Mouse (Mus musculus): ENCODE measurements around the gene Ppp1cc. TPM values are rescaled to one million over a fixed set of nuclear protein-coding genes. Genes with fewer than 3 reads are reported as not detected.

Gene Ppp1cc
- polyA plus RNA-seq, 1 experiment from 2014 or later, result 238 TPM

DNA sequence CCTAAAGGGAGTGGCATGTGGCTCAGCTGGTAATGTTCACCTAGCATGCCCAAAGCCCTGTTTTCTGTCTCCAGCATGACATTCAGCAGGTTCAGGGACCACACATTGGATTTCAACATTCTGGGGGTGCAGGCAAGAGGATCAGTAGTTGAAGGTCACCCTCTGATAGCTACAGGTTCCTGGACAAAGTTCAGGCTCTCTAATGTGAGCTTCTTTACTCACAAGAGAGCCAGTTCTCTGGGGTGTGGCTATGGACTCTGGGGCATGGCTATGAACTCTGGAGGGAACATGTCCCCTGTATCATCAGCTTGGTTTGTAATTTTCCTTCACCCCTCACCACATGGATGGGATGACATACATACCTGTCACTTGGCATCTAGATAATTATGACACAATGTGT, 2.5 kb upstream of the Ppp1cc start:
- no peak for ATAC-seq (ENCODE audit: low FRiP score, low TSS enrichment)

DNA sequence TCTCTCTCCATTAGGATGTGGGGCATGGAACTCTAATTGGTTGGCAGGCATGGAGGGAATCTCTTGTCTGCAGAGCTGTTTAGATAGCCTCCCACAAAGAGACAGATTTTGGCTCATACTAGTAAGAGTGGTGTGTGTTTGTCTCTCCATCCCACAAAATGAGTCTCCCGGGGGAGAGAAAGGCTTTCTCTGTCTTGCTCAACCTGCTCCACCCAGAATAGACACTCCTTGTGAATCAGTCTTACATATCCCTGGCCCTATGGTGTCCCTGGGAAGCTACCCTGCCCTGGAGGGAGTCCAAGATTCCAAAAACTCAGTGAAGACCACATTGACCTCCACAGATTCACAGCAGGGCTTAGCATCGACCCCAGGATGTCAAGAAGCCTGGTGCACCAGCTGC, 1.6 kb upstream of the Ppp1cc start:
- Histone ChIP-seq H3K36me3 (ENCODE audit: control insufficient read depth, insufficient read depth, low read length) (peaks cover 3% of the 10 kb centered on the region; the same call in 1 of the 2 replicates), H3K4me1 (ENCODE audit: control insufficient read depth, insufficient read depth, low read length) (peaks cover 23% of the 10 kb centered on the region), H3K4me3 (replicated peaks; ENCODE audit: low read depth, low read length) (no peak overlapping the region), H3K27ac (replicated peaks; ENCODE audit: low read depth, low read length) (no peak overlapping the region), H3K27me3 (ENCODE audit: control insufficient read depth, insufficient read depth, low read length) (no peaks in the 10 kb centered on the region), H3K9ac (replicated peaks; ENCODE audit: low read length) (no peak overlapping the region), H3K4me2 (ENCODE audit: low read length) (no peak overlapping the region), H3K9me3 (ENCODE audit: control insufficient read depth, low read length) (no peaks in the 10 kb centered on the region)
- WGBS, result 84% methylated on average over 2 of the region's 2 CpGs
- DNase-seq (no peak), ATAC-seq (ENCODE audit: low FRiP score, low TSS enrichment) (no peak)

More for the DNA sequence above, 2.5 kb upstream of the Ppp1cc start:
- no peak overlapping the region for H3K4me3 ChIP-seq (replicated peaks; ENCODE audit: low read depth, low read length)
- H3K4me1 ChIP-seq (ENCODE audit: control insufficient read depth, insufficient read depth, low read length), result peaks cover 15% of the 10 kb centered on the region
- no peaks in the 10 kb centered on the region for H3K27me3 ChIP-seq (ENCODE audit: control insufficient read depth, insufficient read depth, low read length)
- H3K9ac ChIP-seq (replicated peaks; ENCODE audit: low read length), result no peak overlapping the region
- no peaks in the 10 kb centered on the region for H3K36me3 ChIP-seq (ENCODE audit: control insufficient read depth, insufficient read depth, low read length)
- no peak overlapping the region for H3K27ac ChIP-seq (replicated peaks; ENCODE audit: low read depth, low read length)
- no peak for DNase-seq
- no peaks in the 10 kb centered on the region for H3K9me3 ChIP-seq (ENCODE audit: control insufficient read depth, low read length)
- H3K4me2 ChIP-seq (ENCODE audit: low read length), result no peak overlapping the region

DNA sequence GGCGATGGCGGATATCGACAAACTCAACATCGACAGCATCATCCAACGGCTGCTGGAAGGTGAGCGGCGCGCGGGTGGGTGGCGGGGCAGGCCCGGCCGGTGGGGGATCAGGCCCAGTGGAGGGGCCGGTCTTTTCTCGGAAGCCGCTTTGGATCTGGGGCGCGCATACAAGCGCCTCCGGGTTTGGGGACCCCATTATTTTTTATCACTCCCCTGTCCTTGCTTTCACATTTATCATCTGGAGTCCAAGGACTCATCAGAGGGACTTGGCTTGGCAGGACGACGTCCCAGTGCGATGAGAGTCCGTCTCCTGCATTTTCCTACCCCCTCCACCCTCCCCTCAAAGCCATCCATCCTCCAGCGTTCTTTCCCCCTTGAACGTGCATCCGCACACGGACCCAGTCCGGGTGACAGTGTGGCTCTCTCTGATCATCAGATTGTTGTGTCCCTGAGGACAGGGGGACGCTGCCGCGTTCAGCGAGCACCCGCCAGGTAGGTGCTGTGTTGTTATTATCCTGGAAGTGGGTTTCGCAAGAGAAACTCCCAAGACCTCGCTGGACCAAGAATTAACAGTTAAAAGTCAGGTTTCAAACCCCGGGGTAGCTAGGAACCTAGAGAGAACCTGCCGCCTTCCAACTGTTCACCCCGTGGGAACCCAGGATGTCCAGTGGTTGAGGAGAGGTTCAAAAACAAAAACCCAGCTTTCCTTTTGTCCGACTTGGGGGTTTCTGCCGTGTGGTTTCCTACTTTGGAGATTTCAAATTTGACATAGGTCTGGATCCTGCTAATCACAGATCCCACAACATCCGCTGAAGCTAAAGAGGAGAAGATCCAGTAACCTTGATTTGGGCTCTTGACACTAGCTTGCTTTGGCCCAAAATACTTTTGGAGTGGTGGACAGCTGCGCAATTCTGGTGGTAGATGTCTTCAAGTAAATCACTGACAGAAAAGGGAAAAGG, 758 bp downstream of the Ppp1cc start:
- peak overlapping the region; percentile 85 for H3K27ac ChIP-seq (replicated peaks; ENCODE audit: low read depth, low read length)
- no peaks in the 10 kb centered on the region for H3K27me3 ChIP-seq (ENCODE audit: control insufficient read depth, insufficient read depth, low read length)
- H3K4me1 ChIP-seq (ENCODE audit: control insufficient read depth, insufficient read depth, low read length), result peaks cover 47% of the 10 kb centered on the region
- no peaks in the 10 kb centered on the region for H3K9me3 ChIP-seq (ENCODE audit: control insufficient read depth, low read length)
- DNase-seq, result peak; percentile 60
- 2% methylated on average over 42 of the region's 42 CpGs for WGBS
- ATAC-seq (ENCODE audit: low FRiP score, low TSS enrichment), result peak; percentile 43; the same call in 1 of the 2 replicates
- H3K9ac ChIP-seq (replicated peaks; ENCODE audit: low read length), result peak overlapping the region; percentile 95
- peak overlapping the region; percentile 78 for H3K4me2 ChIP-seq (ENCODE audit: low read length)
- H3K4me3 ChIP-seq (replicated peaks; ENCODE audit: low read depth, low read length), result peak overlapping the region; percentile 88
- H3K36me3 ChIP-seq (ENCODE audit: control insufficient read depth, insufficient read depth, low read length), result peaks cover 17% of the 10 kb centered on the region

DNA sequence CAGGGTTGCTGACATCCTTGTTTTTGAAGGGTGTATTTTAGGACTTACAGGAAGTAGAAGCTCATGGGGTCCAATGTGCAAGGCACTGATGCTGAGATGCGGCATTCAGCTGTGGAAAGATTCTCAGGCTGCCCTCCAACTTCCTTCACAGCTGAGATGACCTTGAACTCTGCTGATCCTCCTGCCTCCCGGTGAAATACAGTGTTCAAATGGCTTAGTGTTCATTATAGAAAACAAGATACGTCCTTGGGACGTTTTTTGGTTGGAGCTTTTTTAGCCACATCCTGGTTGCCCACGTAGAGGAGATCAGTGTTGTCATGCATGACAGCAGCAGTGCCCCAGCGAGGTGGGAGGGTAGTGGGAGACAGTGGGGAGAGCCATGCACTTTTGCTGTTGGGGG, 5.1 kb downstream of the Ppp1cc start:
- Histone ChIP-seq H3K27ac (replicated peaks; ENCODE audit: low read depth, low read length) (no peak overlapping the region), H3K9me3 (ENCODE audit: control insufficient read depth, low read length) (no peaks in the 10 kb centered on the region), H3K9ac (replicated peaks; ENCODE audit: low read length) (no peak overlapping the region), H3K4me1 (ENCODE audit: control insufficient read depth, insufficient read depth, low read length) (peaks cover 76% of the 10 kb centered on the region), H3K4me3 (replicated peaks; ENCODE audit: low read depth, low read length) (no peak overlapping the region), H3K27me3 (ENCODE audit: control insufficient read depth, insufficient read depth, low read length) (no peaks in the 10 kb centered on the region), H3K4me2 (ENCODE audit: low read length) (no peak overlapping the region), H3K36me3 (ENCODE audit: control insufficient read depth, insufficient read depth, low read length) (peaks cover 39% of the 10 kb centered on the region)
- WGBS, result 44% methylated on average over 6 of the region's 6 CpGs
- ATAC-seq (ENCODE audit: low FRiP score, low TSS enrichment) (no peak), DNase-seq (no peak)

DNA sequence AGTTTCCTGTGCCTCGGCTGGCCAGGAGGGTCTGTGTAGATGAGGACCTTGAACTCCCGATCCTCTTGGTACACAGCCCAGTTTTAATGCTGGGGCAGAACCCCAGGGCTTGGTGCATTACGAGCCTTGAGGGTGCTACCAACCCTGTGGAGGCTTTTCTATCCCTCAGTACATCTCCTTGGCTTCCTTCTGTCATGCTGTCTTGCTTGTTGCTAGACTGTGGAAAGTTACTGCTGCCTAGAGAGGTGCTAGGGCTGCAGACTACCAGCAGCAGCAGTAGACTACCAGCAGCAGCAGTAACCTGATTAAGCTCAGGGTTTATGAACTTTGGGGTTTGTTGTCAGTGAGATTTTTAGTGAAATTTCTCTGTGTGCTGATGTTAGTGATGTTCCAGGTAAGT, 5.9 kb downstream of the Ppp1cc start:
- peaks cover 46% of the 10 kb centered on the region for H3K36me3 ChIP-seq (ENCODE audit: control insufficient read depth, insufficient read depth, low read length)
- H3K4me1 ChIP-seq (ENCODE audit: control insufficient read depth, insufficient read depth, low read length), result peaks cover 76% of the 10 kb centered on the region
- no peaks in the 10 kb centered on the region for H3K27me3 ChIP-seq (ENCODE audit: control insufficient read depth, insufficient read depth, low read length)
- 0 out of 2 replicates have a peak overlapping the region, but pooled peaks have one; percentile 10 for H3K9ac ChIP-seq (replicated peaks; ENCODE audit: low read length)
- WGBS, result 78% methylated on average over 3 of the region's 3 CpGs
- DNase-seq, result no peak
- no peak overlapping the region for H3K4me3 ChIP-seq (replicated peaks; ENCODE audit: low read depth, low read length)
- ATAC-seq (ENCODE audit: low FRiP score, low TSS enrichment), result no peak
- H3K4me2 ChIP-seq (ENCODE audit: low read length), result 0 out of 2 replicates have a peak overlapping the region, but pooled peaks have one; percentile 8
- no peak overlapping the region for H3K27ac ChIP-seq (replicated peaks; ENCODE audit: low read depth, low read length)
- H3K9me3 ChIP-seq (ENCODE audit: control insufficient read depth, low read length), result no peaks in the 10 kb centered on the region

DNA sequence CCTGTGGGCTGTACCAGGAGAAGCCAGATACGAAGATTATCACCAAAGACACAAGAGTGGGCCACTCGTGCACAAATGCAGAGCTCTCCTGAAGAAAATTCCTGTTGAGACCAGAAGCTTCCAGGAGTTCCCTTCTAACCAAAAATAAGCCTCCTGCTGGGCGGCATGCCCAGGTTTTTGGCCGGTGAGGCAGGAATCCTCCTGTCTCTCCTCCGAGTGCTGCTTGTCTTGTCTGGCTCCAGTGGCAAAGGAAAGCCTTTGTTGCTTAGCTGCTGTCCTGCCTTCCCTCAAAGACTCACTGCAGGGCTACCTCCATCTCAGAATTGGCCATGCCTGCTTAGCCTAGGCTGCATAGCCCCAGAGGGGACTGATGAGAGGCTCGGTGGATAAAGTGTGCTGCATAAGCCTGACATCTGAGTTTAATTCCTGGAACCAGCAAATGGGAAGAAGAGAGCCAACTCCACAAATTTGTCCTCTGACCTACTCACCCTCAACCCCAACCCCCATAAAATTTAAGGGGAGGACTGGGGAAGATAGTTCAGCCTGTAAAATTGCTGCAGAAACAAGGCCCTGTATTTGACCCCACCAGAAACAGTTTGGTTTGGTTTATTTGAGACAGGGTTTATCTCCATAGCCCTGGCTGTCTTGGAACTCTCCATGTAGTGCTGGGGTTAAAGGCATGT, 7.3 kb downstream of the Ppp1cc start:
- Histone ChIP-seq H3K27me3 (ENCODE audit: control insufficient read depth, insufficient read depth, low read length) (no peaks in the 10 kb centered on the region), H3K36me3 (ENCODE audit: control insufficient read depth, insufficient read depth, low read length) (peaks cover 60% of the 10 kb centered on the region), H3K4me1 (ENCODE audit: control insufficient read depth, insufficient read depth, low read length) (peaks cover 66% of the 10 kb centered on the region), H3K27ac (replicated peaks; ENCODE audit: low read depth, low read length) (peak overlapping the region; percentile 23), H3K9ac (replicated peaks; ENCODE audit: low read length) (0 out of 2 replicates have a peak overlapping the region, but pooled peaks have one; percentile 6), H3K4me2 (ENCODE audit: low read length) (peak overlapping the region; percentile 10; the same call in 1 of the 2 replicates), H3K4me3 (replicated peaks; ENCODE audit: low read depth, low read length) (no peak overlapping the region), H3K9me3 (ENCODE audit: control insufficient read depth, low read length) (no peaks in the 10 kb centered on the region)
- ATAC-seq (ENCODE audit: low FRiP score, low TSS enrichment), result no peak
- DNase-seq, result peak; percentile 35
- WGBS, result 34% methylated on average over 6 of the region's 6 CpGs

DNA sequence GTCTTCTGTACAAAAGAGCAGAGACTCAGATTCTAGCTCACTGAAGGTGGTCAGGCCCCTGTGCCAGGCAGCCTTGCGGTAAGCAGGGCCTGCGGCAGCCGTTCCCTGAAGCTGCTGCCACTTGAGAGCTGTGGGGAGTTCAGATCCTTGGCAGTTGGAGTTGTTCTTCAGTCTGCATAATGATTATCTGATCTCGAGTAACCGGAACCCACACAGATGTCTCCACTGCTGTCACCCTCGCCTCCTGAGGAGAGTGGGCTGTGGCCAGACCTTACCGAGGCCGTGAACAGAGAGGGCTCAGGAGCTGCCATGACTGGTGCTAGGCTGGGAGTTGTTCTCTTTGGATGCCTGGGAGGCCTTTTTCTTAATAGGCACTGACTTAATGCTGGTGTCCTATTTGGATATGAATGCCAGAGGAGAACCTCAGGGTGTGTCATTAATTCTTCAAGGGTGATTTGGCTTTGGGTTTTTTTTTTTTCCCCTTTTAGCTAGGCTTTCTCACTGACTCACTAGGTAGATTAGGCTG, 8.6 kb downstream of the Ppp1cc start:
- peaks cover 68% of the 10 kb centered on the region for H3K36me3 ChIP-seq (ENCODE audit: control insufficient read depth, insufficient read depth, low read length)
- H3K9ac ChIP-seq (replicated peaks; ENCODE audit: low read length), result peak overlapping the region; percentile 40; the same call in 1 of the 2 replicates

DNA sequence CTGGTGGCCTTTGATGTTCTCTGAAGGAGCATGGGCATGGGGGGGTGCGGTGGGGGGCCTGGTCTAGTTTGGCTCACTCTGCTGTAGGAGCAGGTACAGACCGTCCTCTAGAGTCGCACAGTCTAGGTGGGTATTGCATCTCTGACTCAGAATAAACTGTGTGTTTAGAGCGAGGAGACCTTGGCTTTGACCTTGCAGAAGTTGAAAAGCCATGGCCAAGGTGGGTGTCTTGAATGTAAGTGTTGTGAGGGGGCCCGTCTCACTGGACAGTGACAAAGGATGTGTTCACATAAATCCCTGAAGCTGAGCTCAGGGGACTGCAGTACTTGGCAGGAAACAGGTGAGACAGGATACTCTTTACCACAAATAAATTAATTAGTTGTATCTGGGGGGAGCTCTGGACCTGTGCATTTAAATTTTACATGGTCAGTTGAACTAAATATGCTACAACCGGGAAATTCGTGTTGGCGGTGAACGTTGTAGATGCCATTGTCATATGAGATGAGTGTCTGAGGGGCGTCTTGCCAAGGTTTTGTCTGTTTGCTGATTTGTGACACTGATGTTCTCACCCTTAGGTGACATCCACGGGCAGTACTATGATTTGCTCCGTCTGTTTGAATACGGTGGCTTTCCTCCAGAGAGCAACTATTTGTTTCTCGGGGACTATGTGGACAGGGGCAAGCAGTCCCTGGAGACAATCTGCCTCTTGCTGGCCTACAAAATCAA, 10.4 kb downstream of the Ppp1cc start:
- H3K9me3 ChIP-seq (ENCODE audit: control insufficient read depth, low read length), result no peaks in the 10 kb centered on the region
- H3K4me1 ChIP-seq (ENCODE audit: control insufficient read depth, insufficient read depth, low read length), result peaks cover 35% of the 10 kb centered on the region
- no peak overlapping the region for H3K4me2 ChIP-seq (ENCODE audit: low read length)
- ATAC-seq (ENCODE audit: low FRiP score, low TSS enrichment) (no peak), DNase-seq (no peak)
- WGBS, result 91% methylated on average over 14 of the region's 14 CpGs
- no peak overlapping the region for H3K27ac ChIP-seq (replicated peaks; ENCODE audit: low read depth, low read length)
- H3K4me3 ChIP-seq (replicated peaks; ENCODE audit: low read depth, low read length), result no peak overlapping the region
- H3K9ac ChIP-seq (replicated peaks; ENCODE audit: low read length), result no peak overlapping the region
- H3K36me3 ChIP-seq (ENCODE audit: control insufficient read depth, insufficient read depth, low read length), result peaks cover 75% of the 10 kb centered on the region
- H3K27me3 ChIP-seq (ENCODE audit: control insufficient read depth, insufficient read depth, low read length), result no peaks in the 10 kb centered on the region

More for the DNA sequence above, 8.6 kb downstream of the Ppp1cc start:
- Histone ChIP-seq H3K27ac (replicated peaks; ENCODE audit: low read depth, low read length) (peak overlapping the region; percentile 23), H3K4me1 (ENCODE audit: control insufficient read depth, insufficient read depth, low read length) (peaks cover 53% of the 10 kb centered on the region), H3K27me3 (ENCODE audit: control insufficient read depth, insufficient read depth, low read length) (no peaks in the 10 kb centered on the region), H3K4me3 (replicated peaks; ENCODE audit: low read depth, low read length) (no peak overlapping the region), H3K4me2 (ENCODE audit: low read length) (peak overlapping the region; percentile 24), H3K9me3 (ENCODE audit: control insufficient read depth, low read length) (no peaks in the 10 kb centered on the region)
- 37% methylated on average over 8 of the region's 8 CpGs for WGBS
- ATAC-seq (ENCODE audit: low FRiP score, low TSS enrichment) (no peak), DNase-seq (peak; percentile 52)
